Mouse (Mus musculus): ENCODE measurements around the gene Tnip1. TPM values are rescaled to one million over a fixed set of nuclear protein-coding genes. Genes with fewer than 3 reads are reported as not detected.

Gene Tnip1
- polyA plus RNA-seq, 1 experiment = 47.2 TPM

- H3K4me1 ChIP-seq (ENCODE audit: control insufficient read depth, insufficient read depth, low read length) = no peaks in the 10 kb centered on the region
- no peak overlapping the region for H3K4me3 ChIP-seq (replicated peaks; ENCODE audit: extremely low read depth, low read depth, low read length)
- TF ChIP-seq CTCF (IDR thresholded peaks at IDR 0.05; ENCODE audit: insufficient read depth, low read length) (peak; percentile 78), POLR2A (IDR thresholded peaks at IDR 0.05; ENCODE audit: borderline replicate concordance, extremely low read depth, low read depth, low read length) (no peak)
- peak; percentile 35 for DNase-seq
- 84% methylated on average over 1 of the region's 1 CpGs for whole genome bisulfite sequencing
These were observed 25.3 kb upstream of the Tnip1 start for GRCm38 (mm10) chr11:54987974-54988373.

- H3K4me3 ChIP-seq (replicated peaks; ENCODE audit: extremely low read depth, low read depth, low read length) = no peak overlapping the region
- no peaks in the 10 kb centered on the region for H3K4me1 ChIP-seq (ENCODE audit: control insufficient read depth, insufficient read depth, low read length)
- no peak for TF ChIP-seq POLR2A (IDR thresholded peaks at IDR 0.05; ENCODE audit: borderline replicate concordance, extremely low read depth, low read depth, low read length)
- no peak for TF ChIP-seq CTCF (IDR thresholded peaks at IDR 0.05; ENCODE audit: insufficient read depth, low read length)
- DNase-seq = no peak
- 80% methylated on average over 3 of the region's 3 CpGs for WGBS
These were observed 22.4 kb upstream of the Tnip1 start for GRCm38 (mm10) chr11:54985086-54985485.

- WGBS = 70% methylated on average over 4 of the region's 4 CpGs
- Histone ChIP-seq H3K4me3 (replicated peaks; ENCODE audit: extremely low read depth, low read depth, low read length) (no peak overlapping the region), H3K4me1 (ENCODE audit: control insufficient read depth, insufficient read depth, low read length) (no peaks in the 10 kb centered on the region)
- no peak for DNase-seq
- TF ChIP-seq POLR2A (IDR thresholded peaks at IDR 0.05; ENCODE audit: borderline replicate concordance, extremely low read depth, low read depth, low read length) = no peak
- TF ChIP-seq CTCF (IDR thresholded peaks at IDR 0.05; ENCODE audit: insufficient read depth, low read length) = no peak
These were observed 21.9 kb upstream of the Tnip1 start for GRCm38 (mm10) chr11:54984581-54984980.

GRCm38 (mm10) chr11:54984085-54984484 is 21.4 kb upstream of the Tnip1 start:
- TF ChIP-seq CTCF (IDR thresholded peaks at IDR 0.05; ENCODE audit: insufficient read depth, low read length) = peak; percentile 38; the same call in 1 of the 2 replicates
- TF ChIP-seq POLR2A (IDR thresholded peaks at IDR 0.05; ENCODE audit: borderline replicate concordance, extremely low read depth, low read depth, low read length) = no peak
- under 1% methylated on average over 6 of the region's 6 CpGs for WGBS
- H3K4me1 ChIP-seq (ENCODE audit: control insufficient read depth, insufficient read depth, low read length) = no peaks in the 10 kb centered on the region
- H3K4me3 ChIP-seq (replicated peaks; ENCODE audit: extremely low read depth, low read depth, low read length) = no peak overlapping the region
- DNase-seq = peak; percentile 77

GRCm38 (mm10) chr11:54982520-54982919 is 19.8 kb upstream of the Tnip1 start:
- Histone ChIP-seq H3K4me1 (ENCODE audit: control insufficient read depth, insufficient read depth, low read length) (no peaks in the 10 kb centered on the region), H3K4me3 (replicated peaks; ENCODE audit: extremely low read depth, low read depth, low read length) (no peak overlapping the region)
- TF ChIP-seq POLR2A (IDR thresholded peaks at IDR 0.05; ENCODE audit: borderline replicate concordance, extremely low read depth, low read depth, low read length) = no peak
- TF ChIP-seq CTCF (IDR thresholded peaks at IDR 0.05; ENCODE audit: insufficient read depth, low read length) = no peak
- DNase-seq = no peak
- WGBS = 87% methylated on average over 6 of the region's 6 CpGs

- WGBS = 92% methylated on average over 4 of the region's 4 CpGs
- TF ChIP-seq CTCF (IDR thresholded peaks at IDR 0.05; ENCODE audit: insufficient read depth, low read length) = no peak
- no peak for TF ChIP-seq POLR2A (IDR thresholded peaks at IDR 0.05; ENCODE audit: borderline replicate concordance, extremely low read depth, low read depth, low read length)
- no peak for DNase-seq
These were observed 18.9 kb upstream of the Tnip1 start for GRCm38 (mm10) chr11:54981630-54982029.

GRCm38 (mm10) chr11:54977385-54977937 is 14.7 kb upstream of the Tnip1 start:
- DNase-seq = no peak
- WGBS = 59% methylated on average over 6 of the region's 6 CpGs
- Histone ChIP-seq H3K4me1 (ENCODE audit: control insufficient read depth, insufficient read depth, low read length) (peaks cover 5% of the 10 kb centered on the region; the same call in 1 of the 2 replicates), H3K4me3 (replicated peaks; ENCODE audit: extremely low read depth, low read depth, low read length) (no peak overlapping the region)
- TF ChIP-seq POLR2A (IDR thresholded peaks at IDR 0.05; ENCODE audit: borderline replicate concordance, extremely low read depth, low read depth, low read length) (no peak), CTCF (IDR thresholded peaks at IDR 0.05; ENCODE audit: insufficient read depth, low read length) (no peak)

More at GRCm38 (mm10) chr11:54981630-54982029, 18.9 kb upstream of the Tnip1 start:
- no peaks in the 10 kb centered on the region for H3K4me1 ChIP-seq (ENCODE audit: control insufficient read depth, insufficient read depth, low read length)
- H3K4me3 ChIP-seq (replicated peaks; ENCODE audit: extremely low read depth, low read depth, low read length) = no peak overlapping the region

- H3K4me1 ChIP-seq (ENCODE audit: control insufficient read depth, insufficient read depth, low read length) = peaks cover 5% of the 10 kb centered on the region; the same call in 1 of the 2 replicates
- WGBS = 88% methylated on average over 2 of the region's 2 CpGs
- no peak overlapping the region for H3K4me3 ChIP-seq (replicated peaks; ENCODE audit: extremely low read depth, low read depth, low read length)
- no peak for DNase-seq
- TF ChIP-seq POLR2A (IDR thresholded peaks at IDR 0.05; ENCODE audit: borderline replicate concordance, extremely low read depth, low read depth, low read length) = no peak
- no peak for TF ChIP-seq CTCF (IDR thresholded peaks at IDR 0.05; ENCODE audit: insufficient read depth, low read length)
These were observed 13.6 kb upstream of the Tnip1 start for GRCm38 (mm10) chr11:54976351-54976750.

GRCm38 (mm10) chr11:54975756-54976155 is 13.0 kb upstream of the Tnip1 start:
- WGBS = 71% methylated on average over 2 of the region's 2 CpGs
- no peak for TF ChIP-seq CTCF (IDR thresholded peaks at IDR 0.05; ENCODE audit: insufficient read depth, low read length)
- TF ChIP-seq POLR2A (IDR thresholded peaks at IDR 0.05; ENCODE audit: borderline replicate concordance, extremely low read depth, low read depth, low read length) = no peak

GRCm38 (mm10) chr11:54975340-54975739 is 12.6 kb upstream of the Tnip1 start:
- Histone ChIP-seq H3K4me1 (ENCODE audit: control insufficient read depth, insufficient read depth, low read length) (peaks cover 5% of the 10 kb centered on the region; the same call in 1 of the 2 replicates), H3K4me3 (replicated peaks; ENCODE audit: extremely low read depth, low read depth, low read length) (no peak overlapping the region)
- no peak for TF ChIP-seq CTCF (IDR thresholded peaks at IDR 0.05; ENCODE audit: insufficient read depth, low read length)
- TF ChIP-seq POLR2A (IDR thresholded peaks at IDR 0.05; ENCODE audit: borderline replicate concordance, extremely low read depth, low read depth, low read length) = no peak
- no peak for DNase-seq
- 81% methylated on average over 5 of the region's 5 CpGs for WGBS

More at GRCm38 (mm10) chr11:54975756-54976155, 13.0 kb upstream of the Tnip1 start:
- no peak overlapping the region for H3K4me3 ChIP-seq (replicated peaks; ENCODE audit: extremely low read depth, low read depth, low read length)
- H3K4me1 ChIP-seq (ENCODE audit: control insufficient read depth, insufficient read depth, low read length) = peaks cover 5% of the 10 kb centered on the region; the same call in 1 of the 2 replicates
- no peak for DNase-seq
